Mouse (Mus musculus) lung, postnatal 25 days (tissue): ENCODE data around the gene Btbd9.

Experiments
- DNase-seq: peaks from one replicate; pipeline ENCODE4 v3.0.0; 2022; ENCODE audit warnings: low spot score

The Btbd9 gene

GRCm38 (mm10) chr17:30598300-30598699, 22.0 kb upstream of the Btbd9 start:
- no peak for DNase-seq

GRCm38 (mm10) chr17:30597786-30598185, 21.5 kb upstream of the Btbd9 start:
- no peak for DNase-seq

GRCm38 (mm10) chr17:30594846-30595245, 18.6 kb upstream of the Btbd9 start:
- no peak for DNase-seq

GRCm38 (mm10) chr17:30594407-30594806, 18.1 kb upstream of the Btbd9 start:
- DNase-seq, result no peak

GRCm38 (mm10) chr17:30590417-30591198, 14.3 kb upstream of the Btbd9 start:
- DNase-seq, result peak; percentile 65

GRCm38 (mm10) chr17:30583258-30584001, 7.1 kb upstream of the Btbd9 start:
- DNase-seq, result no peak

- no peak for DNase-seq
Observed at GRCm38 (mm10) chr17:30582313-30582712, 6.0 kb upstream of the Btbd9 start.

GRCm38 (mm10) chr17:30581201-30581600, 4.9 kb upstream of the Btbd9 start:
- no peak for DNase-seq

GRCm38 (mm10) chr17:30580781-30581180, 4.5 kb upstream of the Btbd9 start:
- DNase-seq, result no peak

GRCm38 (mm10) chr17:30576946-30577345, 658 bp upstream of the Btbd9 start:
- DNase-seq, result no peak

GRCm38 (mm10) chr17:30575121-30575904, 975 bp downstream of the Btbd9 start:
- no peak for DNase-seq

- no peak for DNase-seq
Observed at GRCm38 (mm10) chr17:30574783-30575075, 1.6 kb downstream of the Btbd9 start.

- peak; percentile 29 for DNase-seq
Observed at GRCm38 (mm10) chr17:30573990-30574782, 2.1 kb downstream of the Btbd9 start.

GRCm38 (mm10) chr17:30570971-30571370, 5.3 kb downstream of the Btbd9 start:
- DNase-seq, result no peak

GRCm38 (mm10) chr17:30570173-30570572, 6.1 kb downstream of the Btbd9 start:
- DNase-seq, result peak; percentile 65

GRCm38 (mm10) chr17:30568473-30568872, 7.8 kb downstream of the Btbd9 start:
- DNase-seq, result no peak

GRCm38 (mm10) chr17:30564971-30565370, 11.3 kb downstream of the Btbd9 start:
- no peak for DNase-seq

GRCm38 (mm10) chr17:30564407-30564806, 11.9 kb downstream of the Btbd9 start:
- no peak for DNase-seq

GRCm38 (mm10) chr17:30563484-30564075, 12.7 kb downstream of the Btbd9 start:
- no peak for DNase-seq

- no peak for DNase-seq
Observed at GRCm38 (mm10) chr17:30562770-30563169, 13.5 kb downstream of the Btbd9 start.

GRCm38 (mm10) chr17:30559536-30559935, 16.8 kb downstream of the Btbd9 start:
- peak; percentile 81 for DNase-seq

- DNase-seq, result no peak
Observed at GRCm38 (mm10) chr17:30558623-30559022, 17.7 kb downstream of the Btbd9 start.
